Mouse (Mus musculus): ENCODE measurements around the gene Gja1. TPM values are rescaled to one million over a fixed set of nuclear protein-coding genes. Genes with fewer than 3 reads are reported as not detected.

Gja1 gene
- total and polyA plus RNA-seq, 3 experiments = 0.05 TPM; not detected in 2

DNA sequence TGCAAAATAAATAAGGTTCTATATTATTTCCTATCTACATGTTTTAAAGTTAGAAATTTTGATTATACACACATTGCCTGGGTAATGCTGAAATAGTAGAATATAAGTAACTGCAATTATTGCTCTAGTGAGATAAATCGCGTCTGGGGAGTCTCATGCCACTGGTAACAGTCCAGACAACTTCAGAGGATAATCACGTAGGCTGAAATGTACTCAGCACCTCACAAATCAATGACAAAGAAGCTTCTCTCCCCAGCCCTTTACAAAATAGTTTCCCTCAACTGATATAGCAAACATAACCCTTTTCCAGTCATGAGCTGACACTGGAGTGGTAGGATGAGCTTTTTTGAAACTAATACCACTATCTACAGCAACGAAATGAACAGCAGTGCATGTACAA lies 71.9 kb downstream of the Gja1 start:
- H3K4me3 ChIP-seq (ENCODE audit: low read depth, low read length) = no peak overlapping the region
- no peak for TF ChIP-seq GATA1 (IDR thresholded peaks at IDR 0.05; ENCODE audit: borderline replicate concordance, low read length)
- peaks cover 5% of the 10 kb centered on the region for H3K9me3 ChIP-seq (replicated peaks)
- DNase-seq (ENCODE audit: low spot score) (no peak), ATAC-seq (ENCODE audit: extremely low read depth, insufficient number of reproducible peaks, low FRiP score, poor library complexity, severe bottlenecking) (no peak)
- H3K27me3 ChIP-seq (ENCODE audit: insufficient read depth, low read length) = no peaks in the 10 kb centered on the region
- no peaks in the 10 kb centered on the region for H3K36me3 ChIP-seq (replicated peaks)
- no peaks in the 10 kb centered on the region for H3K4me1 ChIP-seq (ENCODE audit: insufficient read depth, low read depth, low read length)

Other genes with a start within 250 kb of the Gja1 start
- 2.5 and 3.9 TPM in 2 replicates for gene Tbc1d32, start 148.6 kb upstream of the Gja1 start, total RNA-seq (2014; fragmentation: Nextera tagmentation)
- 3.6 and 4.4 TPM in 2 replicates for gene Tbc1d32, start 148.6 kb upstream of the Gja1 start, total RNA-seq (2017)
- 0.04 and 0.08 TPM in 2 replicates for gene Tbc1d32, start 148.6 kb upstream of the Gja1 start, polyA plus RNA-seq (2012)